Mouse (Mus musculus): ENCODE measurements at regions not wholly inside any gene's neighbourhood (a gene's known extent, or its start where the extent isn't known, plus 50 kb on each side); places are given as distances from the start of the nearest gene placed in this dataset.

DNA sequence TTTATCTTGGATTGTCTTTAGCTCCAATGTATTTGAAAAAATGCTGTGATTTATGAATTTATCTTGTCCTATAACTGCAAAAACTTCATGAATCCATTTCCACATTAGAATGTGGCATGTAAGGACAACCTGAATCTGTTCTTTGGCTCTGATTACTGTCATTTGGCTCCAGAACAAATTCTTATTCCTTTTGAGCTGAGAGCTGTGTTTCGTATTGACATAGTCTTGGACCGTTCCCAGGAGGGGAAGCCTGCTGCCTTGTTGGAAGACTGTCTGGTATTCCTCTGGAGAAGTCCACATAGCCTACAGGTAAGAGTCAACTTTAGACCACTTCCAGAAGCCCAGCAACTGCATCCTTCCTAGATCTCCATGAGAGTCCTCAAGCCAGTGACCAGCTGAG lies 109.4 kb upstream of the Foxa2 start:
- TF ChIP-seq CTCF (IDR thresholded peaks at IDR 0.05; ENCODE audit: low read depth) (no peak), EP300 (IDR thresholded peaks at IDR 0.05; ENCODE audit: low read depth) (no peak)

Data from heart, postnatal 0 days (tissue).